Mouse (Mus musculus): ENCODE data around the gene Cdh22. TPM values are rescaled to one million over a fixed set of nuclear protein-coding genes. Genes with fewer than 3 reads are reported as not detected.

The Cdh22 gene
- polyA plus RNA-seq, 1 experiment from 2014 or later = 0.93 TPM

- Histone ChIP-seq H3K36me3 (ENCODE audit: control insufficient read depth, insufficient read depth, low read length) (peaks cover 11% of the 10 kb centered on the region; the same call in 1 of the 2 replicates), H3K4me3 (ENCODE audit: low read depth, low read length) (no peak overlapping the region), H3K27me3 (replicated peaks; ENCODE audit: control insufficient read depth, insufficient read depth, low read length) (no peaks in the 10 kb centered on the region), H3K9ac (ENCODE audit: low read depth, low read length) (no peak overlapping the region), H3K4me2 (ENCODE audit: low read depth, low read length) (no peak overlapping the region), H3K27ac (replicated peaks; ENCODE audit: low read depth, low read length) (no peak overlapping the region), H3K9me3 (ENCODE audit: control insufficient read depth, low read length) (no peaks in the 10 kb centered on the region), H3K4me1 (ENCODE audit: control insufficient read depth, insufficient read depth, low read length) (no peaks in the 10 kb centered on the region; the same call in 1 of the 2 replicates)
- WGBS = 37% methylated on average over 4 of the region's 4 CpGs
- ATAC-seq (ENCODE audit: low read depth) (no peak), DNase-seq (ENCODE audit: low spot score) (no peak)
These were observed 38.9 kb upstream of the Cdh22 start for GRCm38 (mm10) chr2:165273589-165273988.

DNA sequence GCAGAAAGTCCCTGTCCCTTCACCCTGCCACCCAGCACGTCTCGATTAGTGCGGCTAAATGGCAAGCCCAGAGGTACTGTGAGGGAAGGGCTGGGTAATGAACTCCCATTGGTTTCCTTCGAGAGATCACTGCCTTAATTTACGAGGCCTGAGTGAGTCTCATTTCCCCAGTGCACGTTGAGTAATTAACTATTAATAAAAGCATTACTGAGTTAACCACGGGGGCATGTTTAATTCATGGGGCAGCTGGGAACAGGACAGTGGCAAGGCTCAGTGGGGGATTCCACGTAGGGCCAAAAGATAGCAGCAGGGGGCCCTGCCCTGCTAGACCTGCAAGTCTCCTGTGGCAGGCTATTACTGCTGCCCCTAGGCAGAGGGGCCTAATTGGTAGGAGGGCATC is 36.7 kb upstream of the Cdh22 start:
- DNase-seq (ENCODE audit: low spot score) (no peak), ATAC-seq (ENCODE audit: low read depth) (no peak)
- H3K9ac ChIP-seq (ENCODE audit: low read depth, low read length) = no peak overlapping the region
- H3K9me3 ChIP-seq (ENCODE audit: control insufficient read depth, low read length) = no peaks in the 10 kb centered on the region
- H3K27ac ChIP-seq (replicated peaks; ENCODE audit: low read depth, low read length) = no peak overlapping the region
- peaks cover 6% of the 10 kb centered on the region; the same call in 1 of the 2 replicates for H3K27me3 ChIP-seq (replicated peaks; ENCODE audit: control insufficient read depth, insufficient read depth, low read length)
- peaks cover 3% of the 10 kb centered on the region; the same call in 1 of the 2 replicates for H3K4me1 ChIP-seq (ENCODE audit: control insufficient read depth, insufficient read depth, low read length)
- no peaks in the 10 kb centered on the region for H3K36me3 ChIP-seq (ENCODE audit: control insufficient read depth, insufficient read depth, low read length)
- no peak overlapping the region for H3K4me2 ChIP-seq (ENCODE audit: low read depth, low read length)
- WGBS = 20% methylated on average over 8 of the region's 8 CpGs
- H3K4me3 ChIP-seq (ENCODE audit: low read depth, low read length) = no peak overlapping the region

- 42% methylated on average over 7 of the region's 7 CpGs for WGBS
These were observed 36.2 kb upstream of the Cdh22 start for GRCm38 (mm10) chr2:165270858-165271257.

GRCm38 (mm10) chr2:165266739-165267138 is 32.1 kb upstream of the Cdh22 start:
- ATAC-seq (ENCODE audit: low read depth) (no peak), DNase-seq (ENCODE audit: low spot score) (no peak)
- Histone ChIP-seq H3K9ac (ENCODE audit: low read depth, low read length) (no peak overlapping the region), H3K4me3 (ENCODE audit: low read depth, low read length) (no peak overlapping the region), H3K9me3 (ENCODE audit: control insufficient read depth, low read length) (no peaks in the 10 kb centered on the region), H3K4me2 (ENCODE audit: low read depth, low read length) (no peak overlapping the region), H3K4me1 (ENCODE audit: control insufficient read depth, insufficient read depth, low read length) (0 out of 2 replicates have a peak, but pooled peaks cover 3% of the 10 kb centered on the region), H3K27me3 (replicated peaks; ENCODE audit: control insufficient read depth, insufficient read depth, low read length) (peaks cover 11% of the 10 kb centered on the region; the same call in 1 of the 2 replicates), H3K27ac (replicated peaks; ENCODE audit: low read depth, low read length) (no peak overlapping the region), H3K36me3 (ENCODE audit: control insufficient read depth, insufficient read depth, low read length) (no peaks in the 10 kb centered on the region)
- WGBS = 12% methylated on average over 11 of the region's 12 CpGs

More at GRCm38 (mm10) chr2:165270858-165271257, 36.2 kb upstream of the Cdh22 start:
- DNase-seq (ENCODE audit: low spot score) (no peak), ATAC-seq (ENCODE audit: low read depth) (no peak)
- Histone ChIP-seq H3K4me3 (ENCODE audit: low read depth, low read length) (no peak overlapping the region), H3K27me3 (replicated peaks; ENCODE audit: control insufficient read depth, insufficient read depth, low read length) (peaks cover 6% of the 10 kb centered on the region; the same call in 1 of the 2 replicates), H3K9me3 (ENCODE audit: control insufficient read depth, low read length) (no peaks in the 10 kb centered on the region), H3K27ac (replicated peaks; ENCODE audit: low read depth, low read length) (no peak overlapping the region), H3K9ac (ENCODE audit: low read depth, low read length) (no peak overlapping the region), H3K4me2 (ENCODE audit: low read depth, low read length) (no peak overlapping the region), H3K36me3 (ENCODE audit: control insufficient read depth, insufficient read depth, low read length) (no peaks in the 10 kb centered on the region), H3K4me1 (ENCODE audit: control insufficient read depth, insufficient read depth, low read length) (peaks cover 3% of the 10 kb centered on the region; the same call in 1 of the 2 replicates)

GRCm38 (mm10) chr2:165263861-165264260 is 29.2 kb upstream of the Cdh22 start:
- no peak overlapping the region for H3K27ac ChIP-seq (replicated peaks; ENCODE audit: low read depth, low read length)
- no peak overlapping the region for H3K4me2 ChIP-seq (ENCODE audit: low read depth, low read length)
- no peaks in the 10 kb centered on the region for H3K9me3 ChIP-seq (ENCODE audit: control insufficient read depth, low read length)
- H3K4me3 ChIP-seq (ENCODE audit: low read depth, low read length) = no peak overlapping the region
- 71% methylated on average over 5 of the region's 7 CpGs for WGBS
- no peaks in the 10 kb centered on the region for H3K36me3 ChIP-seq (ENCODE audit: control insufficient read depth, insufficient read depth, low read length)
- H3K27me3 ChIP-seq (replicated peaks; ENCODE audit: control insufficient read depth, insufficient read depth, low read length) = peaks cover 12% of the 10 kb centered on the region; the same call in 1 of the 2 replicates
- H3K4me1 ChIP-seq (ENCODE audit: control insufficient read depth, insufficient read depth, low read length) = 0 out of 2 replicates have a peak, but pooled peaks cover 3% of the 10 kb centered on the region
- H3K9ac ChIP-seq (ENCODE audit: low read depth, low read length) = no peak overlapping the region
- ATAC-seq (ENCODE audit: low read depth) = no peak
- DNase-seq (ENCODE audit: low spot score) = no peak

DNA sequence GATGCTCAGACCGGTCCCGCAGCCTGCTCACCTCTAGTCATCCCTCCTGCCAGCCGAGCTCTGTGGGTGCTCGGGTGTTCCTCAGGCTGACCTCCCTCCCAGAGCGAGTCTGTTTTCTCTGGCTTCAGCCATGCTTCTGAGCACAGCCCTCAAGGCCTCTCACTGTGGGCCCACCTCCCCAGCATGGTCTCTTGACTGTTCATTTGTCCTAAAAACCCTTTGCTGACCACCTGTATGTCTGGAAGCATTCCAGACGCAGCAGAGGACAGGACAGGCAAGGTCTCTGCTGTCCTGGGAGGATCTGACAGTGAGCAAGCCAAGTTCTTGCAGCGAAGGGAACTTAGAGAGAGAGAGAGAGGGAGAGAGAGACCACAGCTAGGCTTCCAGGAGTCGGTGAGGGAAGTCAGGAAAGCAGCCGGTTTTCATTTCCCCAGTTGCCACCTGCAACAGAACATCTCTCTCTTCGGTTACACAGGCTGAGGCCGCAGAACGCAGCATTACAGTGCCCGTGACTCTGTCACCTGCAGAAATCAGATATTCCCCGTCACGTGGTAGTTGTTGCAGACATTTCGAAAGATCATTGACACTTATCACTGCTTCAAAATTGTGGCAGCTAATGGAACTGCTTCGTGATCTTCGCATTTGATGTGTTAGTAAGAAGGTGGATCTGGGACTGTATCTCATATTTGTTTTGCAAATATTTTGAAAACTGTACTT is 27.8 kb upstream of the Cdh22 start:
- no peak overlapping the region for H3K4me2 ChIP-seq (ENCODE audit: low read depth, low read length)
- H3K27me3 ChIP-seq (replicated peaks; ENCODE audit: control insufficient read depth, insufficient read depth, low read length) = peaks cover 12% of the 10 kb centered on the region; the same call in 1 of the 2 replicates
- H3K4me3 ChIP-seq (ENCODE audit: low read depth, low read length) = no peak overlapping the region
- DNase-seq (ENCODE audit: low spot score) (no peak), ATAC-seq (ENCODE audit: low read depth) (no peak)
- H3K9me3 ChIP-seq (ENCODE audit: control insufficient read depth, low read length) = no peaks in the 10 kb centered on the region
- 0 out of 2 replicates have a peak, but pooled peaks cover 3% of the 10 kb centered on the region for H3K4me1 ChIP-seq (ENCODE audit: control insufficient read depth, insufficient read depth, low read length)
- H3K36me3 ChIP-seq (ENCODE audit: control insufficient read depth, insufficient read depth, low read length) = no peaks in the 10 kb centered on the region
- no peak overlapping the region for H3K27ac ChIP-seq (replicated peaks; ENCODE audit: low read depth, low read length)
- WGBS = 54% methylated on average over 18 of the region's 18 CpGs
- no peak overlapping the region for H3K9ac ChIP-seq (ENCODE audit: low read depth, low read length)

GRCm38 (mm10) chr2:165259859-165260258 is 25.2 kb upstream of the Cdh22 start:
- Histone ChIP-seq H3K4me1 (ENCODE audit: control insufficient read depth, insufficient read depth, low read length) (no peaks in the 10 kb centered on the region), H3K36me3 (ENCODE audit: control insufficient read depth, insufficient read depth, low read length) (no peaks in the 10 kb centered on the region), H3K4me3 (ENCODE audit: low read depth, low read length) (no peak overlapping the region), H3K27ac (replicated peaks; ENCODE audit: low read depth, low read length) (no peak overlapping the region), H3K9me3 (ENCODE audit: control insufficient read depth, low read length) (no peaks in the 10 kb centered on the region), H3K9ac (ENCODE audit: low read depth, low read length) (no peak overlapping the region), H3K27me3 (replicated peaks; ENCODE audit: control insufficient read depth, insufficient read depth, low read length) (peaks cover 16% of the 10 kb centered on the region), H3K4me2 (ENCODE audit: low read depth, low read length) (no peak overlapping the region)
- ATAC-seq (ENCODE audit: low read depth) = no peak
- DNase-seq (ENCODE audit: low spot score) = no peak
- 75% methylated on average over 8 of the region's 8 CpGs for WGBS

- H3K4me2 ChIP-seq (ENCODE audit: low read depth, low read length) = no peak overlapping the region
- no peak overlapping the region for H3K4me3 ChIP-seq (ENCODE audit: low read depth, low read length)
- no peak overlapping the region for H3K27ac ChIP-seq (replicated peaks; ENCODE audit: low read depth, low read length)
- no peaks in the 10 kb centered on the region for H3K4me1 ChIP-seq (ENCODE audit: control insufficient read depth, insufficient read depth, low read length)
- H3K9me3 ChIP-seq (ENCODE audit: control insufficient read depth, low read length) = no peaks in the 10 kb centered on the region
- peaks cover 27% of the 10 kb centered on the region for H3K27me3 ChIP-seq (replicated peaks; ENCODE audit: control insufficient read depth, insufficient read depth, low read length)
- no peak overlapping the region for H3K9ac ChIP-seq (ENCODE audit: low read depth, low read length)
- no peaks in the 10 kb centered on the region for H3K36me3 ChIP-seq (ENCODE audit: control insufficient read depth, insufficient read depth, low read length)
- DNase-seq (ENCODE audit: low spot score) (no peak), ATAC-seq (ENCODE audit: low read depth) (no peak)
- 77% methylated on average over 6 of the region's 6 CpGs for WGBS
These were observed 23.7 kb upstream of the Cdh22 start for GRCm38 (mm10) chr2:165258321-165258720.

All from embryonic facial prominence, embryonic 14.5 days (tissue).